Mouse (Mus musculus) MEL (cell line): ENCODE measurements at regions not wholly inside any gene's neighbourhood (a gene's known extent, or its start where the extent isn't known, plus 50 kb on each side); places are given as distances from the start of the nearest gene placed in this dataset.

Source experiments
- DNase-seq: peaks from one replicate; pipeline ENCODE4 v3.0.0; 2011; ENCODE audit warnings: low read depth, low spot score
- H3K27ac ChIP-seq: 2 replicates; pipeline ENCODE4 v1.5.1; 2012; ENCODE audit warnings: low read depth, mild to moderate bottlenecking, control low read depth, low read length, moderate library complexity; ENCODE audit not compliant: control insufficient read depth
- H3K27me3 ChIP-seq, 2 experiments: fragments of 150-350 bp in 1 of 2; sonication (generic) in 1 of 2; 2 replicates each; pipeline ENCODE4 v1.6.1; 2012; ENCODE audit warnings: low read length in 2 of 2, mild to moderate bottlenecking in 2 of 2, improper control_type of control experiment in 1 of 2, moderate library complexity in 1 of 2; ENCODE audit not compliant: insufficient read depth in 2 of 2, control insufficient read depth in 1 of 2
- H3K36me3 ChIP-seq, 2 experiments: 2 replicates each; pipeline ENCODE4 v1.6.1; 2012 to 2014; ENCODE audit warnings: low read length in 2 of 2, improper control_type of control experiment in 1 of 2, inconsistent platforms in 1 of 2, mild to moderate bottlenecking in 1 of 2; ENCODE audit not compliant: insufficient read depth in 2 of 2, control insufficient read depth in 1 of 2
- H3K4me1 ChIP-seq, 2 experiments: fragments of 150-350 bp in 1 of 2; sonication (generic) in 1 of 2; 2 replicates each; pipeline ENCODE4 v1.6.1; 2012; ENCODE audit warnings: low read length in 2 of 2, improper control_type of control experiment in 1 of 2, mild to moderate bottlenecking in 1 of 2; ENCODE audit not compliant: insufficient read depth in 2 of 2, control insufficient read depth in 1 of 2
- H3K4me3 ChIP-seq, 2 experiments: fragments of 150-350 bp in 1 of 2; sonication (generic) in 1 of 2; 2 replicates each; pipeline ENCODE4 v1.5.1; 2012; ENCODE audit warnings: low read depth in 2 of 2, low read length in 2 of 2, mild to moderate bottlenecking in 2 of 2, moderate library complexity in 2 of 2, control low read depth in 1 of 2, improper control_type of control experiment in 1 of 2; ENCODE audit not compliant: control insufficient read depth in 1 of 2, insufficient read depth in 1 of 2
- H3K79me2 ChIP-seq: 2 replicates; pipeline ENCODE4 v1.6.1; 2012; ENCODE audit warnings: mild to moderate bottlenecking, low read length, moderate library complexity; ENCODE audit not compliant: control insufficient read depth, poor library complexity, insufficient read depth
- H3K9ac ChIP-seq: 2 replicates; pipeline ENCODE4 v1.6.1; 2012; ENCODE audit warnings: low read depth, mild to moderate bottlenecking, control low read depth, low read length, moderate library complexity; ENCODE audit not compliant: control insufficient read depth, poor library complexity, severe bottlenecking
- H3K9me3 ChIP-seq: fragments of 150-350 bp; sonication (generic); replicated peaks from 2 replicates; pipeline ENCODE4 v1.6.1; 2012; ENCODE audit warnings: mild to moderate bottlenecking, low read length, improper control_type of control experiment, moderate library complexity; ENCODE audit not compliant: insufficient read depth
- BHLHE40 ChIP-seq: IDR thresholded peaks from 2 replicates; pipeline ENCODE4 v1.6.1; 2012; ENCODE audit warnings: low read depth, mild to moderate bottlenecking, inconsistent platforms, low read length, improper control_type of control experiment, borderline replicate concordance
- CHD1 ChIP-seq: IDR thresholded peaks from 2 replicates; pipeline ENCODE4 v1.6.1; 2012; ENCODE audit warnings: low read depth, mild to moderate bottlenecking, inconsistent platforms, low read length, improper control_type of control experiment
- CHD2 ChIP-seq: IDR thresholded peaks from 2 replicates; pipeline ENCODE4 v1.6.1; 2011; ENCODE audit warnings: low read length, improper control_type of control experiment
- ELF1 ChIP-seq: IDR thresholded peaks from 2 replicates; pipeline ENCODE4 v1.6.1; 2014; ENCODE audit warnings: low read depth, mild to moderate bottlenecking, inconsistent platforms, low read length, improper control_type of control experiment, moderate library complexity
- EP300 ChIP-seq, 2 experiments: IDR thresholded peaks; 2 replicates each; pipeline ENCODE4 v1.6.1; 2011; ENCODE audit warnings: improper control_type of control experiment in 2 of 2, low read length in 2 of 2, low read depth in 1 of 2, mild to moderate bottlenecking in 1 of 2
- ETS1 ChIP-seq: IDR thresholded peaks from 2 replicates; pipeline ENCODE4 v1.6.1; 2012; ENCODE audit warnings: low read depth, mild to moderate bottlenecking, inconsistent platforms, low read length, improper control_type of control experiment, moderate library complexity
- GABPA ChIP-seq: IDR thresholded peaks from 2 replicates; pipeline ENCODE4 v1.6.1; 2012; ENCODE audit warnings: low read depth, mild to moderate bottlenecking, inconsistent platforms, low read length, improper control_type of control experiment, moderate library complexity
- GATA1 ChIP-seq: IDR thresholded peaks from 2 replicates; pipeline ENCODE4 v1.6.1; 2011; ENCODE audit warnings: low read depth, low read length, improper control_type of control experiment
- KAT2A ChIP-seq: conservative IDR thresholded peaks from 2 replicates; pipeline ENCODE4 v1.6.1; 2012; ENCODE audit warnings: low read depth, low read length, improper control_type of control experiment, inconsistent platforms
- MAFK ChIP-seq: IDR thresholded peaks from 2 replicates; pipeline ENCODE4 v1.6.1; 2011; ENCODE audit warnings: low read depth, mild to moderate bottlenecking, low read length, improper control_type of control experiment, borderline replicate concordance
- MAX ChIP-seq: IDR thresholded peaks from 2 replicates; pipeline ENCODE4 v1.6.1; 2011; ENCODE audit warnings: low read length, improper control_type of control experiment
- MAZ ChIP-seq: IDR thresholded peaks from 2 replicates; pipeline ENCODE4 v1.6.1; 2012; ENCODE audit warnings: low read depth, mild to moderate bottlenecking, inconsistent platforms, low read length, improper control_type of control experiment
- MEF2A ChIP-seq: IDR thresholded peaks from 2 replicates; pipeline ENCODE4 v1.6.1; 2014; ENCODE audit warnings: low read depth, mild to moderate bottlenecking, inconsistent platforms, low read length, improper control_type of control experiment; ENCODE audit not compliant: poor library complexity, insufficient replicate concordance, severe bottlenecking; ENCODE audit errors: extremely low read depth
- MYB ChIP-seq: IDR thresholded peaks from 2 replicates; pipeline ENCODE4 v1.6.1; 2011; ENCODE audit warnings: mild to moderate bottlenecking, low read depth, low read length, improper control_type of control experiment
- NRF1 ChIP-seq: IDR thresholded peaks from 2 replicates; pipeline ENCODE4 v1.6.1; 2014; ENCODE audit warnings: low read depth, mild to moderate bottlenecking, inconsistent platforms, low read length, improper control_type of control experiment, moderate library complexity; ENCODE audit not compliant: poor library complexity, insufficient read depth, severe bottlenecking
- POLR2AphosphoS2 ChIP-seq: IDR thresholded peaks from 2 replicates; pipeline ENCODE4 v1.6.1; 2011; ENCODE audit warnings: low read length, improper control_type of control experiment
- RCOR1 ChIP-seq: IDR thresholded peaks from 2 replicates; pipeline ENCODE4 v1.6.1; 2012; ENCODE audit warnings: low read depth, mild to moderate bottlenecking, inconsistent platforms, low read length, improper control_type of control experiment
- SIN3A ChIP-seq: IDR thresholded peaks from 2 replicates; pipeline ENCODE4 v1.6.1; 2012; ENCODE audit warnings: low read length, improper control_type of control experiment, inconsistent platforms
- SMC3 ChIP-seq: IDR thresholded peaks from 2 replicates; pipeline ENCODE4 v1.6.1; 2011; ENCODE audit warnings: low read depth, low read length, improper control_type of control experiment
- TAL1 ChIP-seq: IDR thresholded peaks from 2 replicates; pipeline ENCODE4 v1.6.1; 2012; ENCODE audit warnings: mild to moderate bottlenecking, inconsistent platforms, low read length, moderate library complexity, mixed read lengths
- TCF12 ChIP-seq: IDR thresholded peaks from 2 replicates; pipeline ENCODE4 v1.6.1; 2014; ENCODE audit warnings: low read depth, mild to moderate bottlenecking, inconsistent platforms, low read length, improper control_type of control experiment, moderate library complexity
- UBTF ChIP-seq: IDR thresholded peaks from 2 replicates; pipeline ENCODE4 v1.6.1; 2012; ENCODE audit warnings: low read depth, mild to moderate bottlenecking, inconsistent platforms, low read length, improper control_type of control experiment, moderate library complexity, borderline replicate concordance; ENCODE audit not compliant: insufficient read depth
- USF2 ChIP-seq, 2 experiments: IDR thresholded peaks; 2 replicates each; pipeline ENCODE4 v1.6.1; 2011 to 2012; ENCODE audit warnings: improper control_type of control experiment in 2 of 2, low read length in 2 of 2, borderline replicate concordance in 1 of 2, inconsistent platforms in 1 of 2, low read depth in 1 of 2, mild to moderate bottlenecking in 1 of 2; ENCODE audit not compliant: insufficient read depth in 1 of 2
- ZKSCAN1 ChIP-seq: IDR thresholded peaks from 2 replicates; pipeline ENCODE4 v1.6.1; 2012; ENCODE audit warnings: low read depth, mild to moderate bottlenecking, inconsistent platforms, low read length, improper control_type of control experiment, moderate library complexity
- ZMIZ1 ChIP-seq: IDR thresholded peaks from 2 replicates; pipeline ENCODE4 v1.6.1; 2012; ENCODE audit warnings: low read depth, mild to moderate bottlenecking, inconsistent platforms, low read length, improper control_type of control experiment, moderate library complexity
- ZNF384 ChIP-seq: IDR thresholded peaks from 2 replicates; pipeline ENCODE4 v1.6.1; 2012; ENCODE audit warnings: low read depth, mild to moderate bottlenecking, inconsistent platforms, low read length, improper control_type of control experiment

GRCm38 (mm10) chr9:61278216-61278758, 93.9 kb upstream of the Tle3 start:
- peaks cover under 1 to 25% of the 10 kb centered on the region in 2 experiments; a peak in 3 of 4 replicates for H3K4me1 ChIP-seq
- peak; percentile 68 for TF ChIP-seq BHLHE40
- no peak for TF ChIP-seq CHD2
- TF ChIP-seq ETS1 = peak; percentile 90
- TF ChIP-seq MAZ = peak; percentile 77
- no peak for TF ChIP-seq KAT2A
- no peak for TF ChIP-seq NRF1
- TF ChIP-seq ZMIZ1 = no peak
- TF ChIP-seq GABPA = no peak
- no peak for TF ChIP-seq MAX
- TF ChIP-seq CHD1 = no peak
- TF ChIP-seq ELF1 = no peak
- peak; percentile 96 for TF ChIP-seq MEF2A
- TF ChIP-seq TAL1 = peak; percentile 42
- no peak for TF ChIP-seq MYB
- TF ChIP-seq SMC3 = no peak
- TF ChIP-seq TCF12 = peak; percentile 90
- TF ChIP-seq EP300 (IDR thresholded peaks at IDR 0.05; ENCODE audit: low read depth in 1 of 2, low read length in 2 of 2) = peak; percentile 73 to 84
- peak; percentile 99 for TF ChIP-seq ZNF384
- TF ChIP-seq USF2 (IDR thresholded peaks at IDR 0.05; ENCODE audit: borderline replicate concordance in 1 of 2, insufficient read depth in 1 of 2, low read depth in 1 of 2, low read length in 2 of 2) = no peak
- TF ChIP-seq ZKSCAN1 = peak; percentile 78; the same call in 1 of the 2 replicates
- TF ChIP-seq GATA1 = peak; percentile 82
- TF ChIP-seq RCOR1 = peak; percentile 33; the same call in 1 of the 2 replicates
- TF ChIP-seq SIN3A = no peak
- no peak; the same call in 1 of the 2 replicates for TF ChIP-seq MAFK
- TF ChIP-seq POLR2AphosphoS2 = no peak
- TF ChIP-seq UBTF = no peak
- peak; percentile 69 for DNase-seq
- H3K36me3 ChIP-seq = no peaks in the 10 kb centered on the region; a peak in 1 of 4 replicates
- H3K9me3 ChIP-seq = no peaks in the 10 kb centered on the region
- no peaks in the 10 kb centered on the region for H3K79me2 ChIP-seq
- H3K4me3 ChIP-seq = peak overlapping the region; percentile 43 to 47
- H3K9ac ChIP-seq = no peak overlapping the region
- H3K27me3 ChIP-seq = no peaks in the 10 kb centered on the region
- no peak overlapping the region for H3K27ac ChIP-seq
